Mouse (Mus musculus): ENCODE results near the gene Hpcal1.

The Hpcal1 gene

GRCm38 (mm10) chr12:17711731-17712388, 21.2 kb downstream of the Hpcal1 start:
- in situ Hi-C loops (cut with MboI; ENCODE audit: unreplicated experiment in 2 of 2): no loop called here

GRCm38 (mm10) chr12:17712571-17712970, 21.9 kb downstream of the Hpcal1 start:
- in situ Hi-C loops (cut with MboI; ENCODE audit: unreplicated experiment in 2 of 2): no loop called here

- in situ Hi-C loops (cut with MboI; ENCODE audit: unreplicated experiment in 2 of 2): no loop called here
These were observed 25.2 kb downstream of the Hpcal1 start for GRCm38 (mm10) chr12:17715720-17716478.

GRCm38 (mm10) chr12:17717257-17717656, 26.6 kb downstream of the Hpcal1 start:
- in situ Hi-C loops (cut with MboI; ENCODE audit: unreplicated experiment in 2 of 2): no loop called here

GRCm38 (mm10) chr12:17718146-17718545, 27.5 kb downstream of the Hpcal1 start:
- in situ Hi-C loops (cut with MboI; ENCODE audit: unreplicated experiment in 2 of 2): no loop called here

- in situ Hi-C loops (cut with MboI; ENCODE audit: unreplicated experiment in 2 of 2): no loop called here
These were observed 30.4 kb downstream of the Hpcal1 start for GRCm38 (mm10) chr12:17721058-17721457.

GRCm38 (mm10) chr12:17722452-17723181, 32.0 kb downstream of the Hpcal1 start:
- in situ Hi-C loops (cut with MboI; ENCODE audit: unreplicated experiment in 2 of 2): no loop called here

- in situ Hi-C loops (cut with MboI; ENCODE audit: unreplicated experiment in 2 of 2): no loop called here
These were observed 32.5 kb downstream of the Hpcal1 start for GRCm38 (mm10) chr12:17723182-17723570.

- in situ Hi-C loops (cut with MboI; ENCODE audit: unreplicated experiment in 2 of 2): no loop called here
These were observed 33.3 kb downstream of the Hpcal1 start for GRCm38 (mm10) chr12:17723999-17724398.

- in situ Hi-C loops (cut with MboI; ENCODE audit: unreplicated experiment in 2 of 2): no loop called here
These were observed 33.9 kb downstream of the Hpcal1 start for GRCm38 (mm10) chr12:17724412-17725090.

- in situ Hi-C loops (cut with MboI; ENCODE audit: unreplicated experiment in 2 of 2): no loop called here
These were observed 34.9 kb downstream of the Hpcal1 start for GRCm38 (mm10) chr12:17725592-17725991.

GRCm38 (mm10) chr12:17726576-17727320, 36.1 kb downstream of the Hpcal1 start:
- in situ Hi-C loops (cut with MboI; ENCODE audit: unreplicated experiment in 2 of 2): no loop called here

GRCm38 (mm10) chr12:17727676-17728339, 37.2 kb downstream of the Hpcal1 start:
- in situ Hi-C loops (cut with MboI; ENCODE audit: unreplicated experiment in 2 of 2): no loop called here

- in situ Hi-C loops (cut with MboI; ENCODE audit: unreplicated experiment in 2 of 2): no loop called here
These were observed 38.7 kb downstream of the Hpcal1 start for GRCm38 (mm10) chr12:17729211-17729900.

GRCm38 (mm10) chr12:17732006-17732405, 41.4 kb downstream of the Hpcal1 start:
- in situ Hi-C loops (cut with MboI; ENCODE audit: unreplicated experiment in 2 of 2): no loop called here

GRCm38 (mm10) chr12:17732546-17732945, 41.9 kb downstream of the Hpcal1 start:
- in situ Hi-C loops (cut with MboI; ENCODE audit: unreplicated experiment in 2 of 2): no loop called here

GRCm38 (mm10) chr12:17733114-17733904, 42.7 kb downstream of the Hpcal1 start:
- in situ Hi-C loops (cut with MboI; ENCODE audit: unreplicated experiment in 2 of 2): no loop called here

GRCm38 (mm10) chr12:17736396-17736795, 45.7 kb downstream of the Hpcal1 start:
- in situ Hi-C loops (cut with MboI; ENCODE audit: unreplicated experiment in 2 of 2): no loop called here

Measured in v-Abl transformed pro-B cells (cell line).